Mouse (Mus musculus) brain, adult 10 weeks (tissue): Measurements from ENCODE around the gene Trpv2. TPM values are rescaled to one million over a fixed set of nuclear protein-coding genes. Genes with fewer than 3 reads are reported as not detected.

Experiments
- polyA plus RNA-seq: library from polyadenylated mRNA; stranded (reverse); fragments of 350-450 nt; fragmentation: Illumina TruSeq; extraction: RNeasy Lipid Tissue Mini Kit (QIAGEN cat#74804); gene quantifications from one replicate; pipeline ENCODE4 v1.2.3, GENCODE M21; 2015; ENCODE audit warnings: low read depth, low replicate concordance

Gene Trpv2
- polyA plus RNA-seq: 16.7 TPM

GRCm38 (mm10) chr11:62573959-62574702 lies at the start of gene Trpv2:
Gene Trpv2, plus strand, starts transcription at chr11:62574486.

GRCm38 (mm10) chr11:62539089-62539890 lies 35.0 kb upstream of the Trpv2 start, which contains the start of gene Cenpv:
Gene Cenpv, minus strand, starts transcription at chr11:62539261.

GRCm38 (mm10) chr11:62550727-62551225 lies 23.5 kb upstream of the Trpv2 start, which contains the start of gene Ubb:
Gene Ubb, plus strand, starts transcription at chr11:62551171.

GRCm38 (mm10) chr11:62647661-62648590 lies 73.6 kb downstream of the Trpv2 start, which contains the start of gene Lrrc75a:
Gene Lrrc75a, minus strand, starts transcription at chr11:62648523.

GRCm38 (mm10) chr11:62648591-62649391 lies 74.5 kb downstream of the Trpv2 start, which contains the start of gene Mmgt2:
Gene Mmgt2, plus strand, starts transcription at chr11:62648664.

Other genes with a start within 250 kb of the Trpv2 start
- 7.7 TPM for gene Pigl, start 116.0 kb upstream of the Trpv2 start, polyA plus RNA-seq
- gene Ncor1, start 115.9 kb upstream of the Trpv2 start, polyA plus RNA-seq: 118 TPM
- 49.9 TPM for gene Cenpv, start 35.2 kb upstream of the Trpv2 start, polyA plus RNA-seq
- gene Ubb, start 23.3 kb upstream of the Trpv2 start, polyA plus RNA-seq: 3,249 TPM
- 18.1 TPM for gene Lrrc75a, start 74.0 kb downstream of the Trpv2 start, polyA plus RNA-seq
- gene Mmgt2, start 74.2 kb downstream of the Trpv2 start, polyA plus RNA-seq: 29.5 TPM
- 11.7 TPM for gene Zfp287, start 157.4 kb downstream of the Trpv2 start, polyA plus RNA-seq
- not detected for gene Gm10428, start 178.6 kb downstream of the Trpv2 start, polyA plus RNA-seq
- gene Zfp286, start 215.0 kb downstream of the Trpv2 start, polyA plus RNA-seq: 22.7 TPM
- gene Trim16, start 245.7 kb downstream of the Trpv2 start, polyA plus RNA-seq: 2.0 TPM